Mouse (Mus musculus) liver, adult (tissue): ENCODE measurements at regions not wholly inside any gene's neighbourhood (a gene's known extent, or its start where the extent isn't known, plus 50 kb on each side); places are given as distances from the start of the nearest gene placed in this dataset.

Source experiments
- GATA4 ChIP-seq: IDR thresholded peaks from 2 replicates; pipeline ENCODE4 v1.6.1; 2014; ENCODE audit warnings: mild to moderate bottlenecking, low read length; ENCODE audit not compliant: insufficient replicate concordance

GRCm38 (mm10) chr5:119617856-119618255, 52.6 kb upstream of the Tbx3 start:
- TF ChIP-seq GATA4: no peak

GRCm38 (mm10) chr5:119619906-119620305, 50.6 kb upstream of the Tbx3 start:
- no peak for TF ChIP-seq GATA4
